Mouse (Mus musculus): ENCODE results near the gene Slc2a1.

Slc2a1 gene

GRCm38 (mm10) chr4:119102350-119103126 lies 6.0 kb upstream of the Slc2a1 start:
- Histone ChIP-seq H3K27me3 (ENCODE audit: insufficient read depth, low read length) (no peaks in the 10 kb centered on the region), H3K9me3 (ENCODE audit: low read length) (peaks cover 2% of the 10 kb centered on the region; the same call in 1 of the 2 replicates), H3K36me3 (ENCODE audit: insufficient read depth, low read length) (no peaks in the 10 kb centered on the region), H3K4me3 (replicated peaks; ENCODE audit: low read length) (no peak overlapping the region), H3K4me1 (replicated peaks; ENCODE audit: low read depth, low read length) (peaks cover 60% of the 10 kb centered on the region)
- no peak for TF ChIP-seq NANOG (IDR thresholded peaks at IDR 0.05; ENCODE audit: borderline replicate concordance, low read length)
- no peak for TF ChIP-seq POU5F1 (IDR thresholded peaks at IDR 0.05; ENCODE audit: borderline replicate concordance, low read length)
- TF ChIP-seq CTCF (conservative IDR thresholded peaks at IDR 0.05; ENCODE audit: low read length), result no peak

GRCm38 (mm10) chr4:119104847-119105246 lies 3.7 kb upstream of the Slc2a1 start:
- Histone ChIP-seq H3K4me1 (replicated peaks; ENCODE audit: low read depth, low read length) (peaks cover 61% of the 10 kb centered on the region), H3K4me3 (replicated peaks; ENCODE audit: low read length) (peak overlapping the region; percentile 74), H3K36me3 (ENCODE audit: insufficient read depth, low read length) (peaks cover 4% of the 10 kb centered on the region), H3K9me3 (ENCODE audit: low read length) (no peaks in the 10 kb centered on the region), H3K27me3 (ENCODE audit: insufficient read depth, low read length) (no peaks in the 10 kb centered on the region)
- TF ChIP-seq POU5F1 (IDR thresholded peaks at IDR 0.05; ENCODE audit: borderline replicate concordance, low read length), result no peak
- TF ChIP-seq CTCF (conservative IDR thresholded peaks at IDR 0.05; ENCODE audit: low read length), result no peak
- TF ChIP-seq NANOG (IDR thresholded peaks at IDR 0.05; ENCODE audit: borderline replicate concordance, low read length), result no peak

- H3K9me3 ChIP-seq (ENCODE audit: low read length), result no peaks in the 10 kb centered on the region
- H3K27me3 ChIP-seq (ENCODE audit: insufficient read depth, low read length), result no peaks in the 10 kb centered on the region
- H3K36me3 ChIP-seq (ENCODE audit: insufficient read depth, low read length), result peaks cover 12% of the 10 kb centered on the region
- H3K4me1 ChIP-seq (replicated peaks; ENCODE audit: low read depth, low read length), result peaks cover 64% of the 10 kb centered on the region
- TF ChIP-seq NANOG (IDR thresholded peaks at IDR 0.05; ENCODE audit: borderline replicate concordance, low read length), result no peak
- no peak for TF ChIP-seq CTCF (conservative IDR thresholded peaks at IDR 0.05; ENCODE audit: low read length)
- no peak for TF ChIP-seq POU5F1 (IDR thresholded peaks at IDR 0.05; ENCODE audit: borderline replicate concordance, low read length)
- peak overlapping the region; percentile 74 for H3K4me3 ChIP-seq (replicated peaks; ENCODE audit: low read length)
These were observed 2.8 kb upstream of the Slc2a1 start for GRCm38 (mm10) chr4:119105704-119106103.

- H3K27me3 ChIP-seq (ENCODE audit: insufficient read depth, low read length), result no peaks in the 10 kb centered on the region
- H3K9me3 ChIP-seq (ENCODE audit: low read length), result no peaks in the 10 kb centered on the region
- H3K36me3 ChIP-seq (ENCODE audit: insufficient read depth, low read length), result peaks cover 34% of the 10 kb centered on the region
- TF ChIP-seq CTCF (conservative IDR thresholded peaks at IDR 0.05; ENCODE audit: low read length), result no peak
- no peak for TF ChIP-seq NANOG (IDR thresholded peaks at IDR 0.05; ENCODE audit: borderline replicate concordance, low read length)
- no peak for TF ChIP-seq POU5F1 (IDR thresholded peaks at IDR 0.05; ENCODE audit: borderline replicate concordance, low read length)
- H3K4me1 ChIP-seq (replicated peaks; ENCODE audit: low read depth, low read length), result peaks cover 77% of the 10 kb centered on the region
- H3K4me3 ChIP-seq (replicated peaks; ENCODE audit: low read length), result peak overlapping the region; percentile 97
These were observed 644 bp upstream of the Slc2a1 start for GRCm38 (mm10) chr4:119107867-119108266.

- Histone ChIP-seq H3K9me3 (ENCODE audit: low read length) (no peaks in the 10 kb centered on the region), H3K4me1 (replicated peaks; ENCODE audit: low read depth, low read length) (peaks cover 78% of the 10 kb centered on the region), H3K27me3 (ENCODE audit: insufficient read depth, low read length) (no peaks in the 10 kb centered on the region), H3K4me3 (replicated peaks; ENCODE audit: low read length) (peak overlapping the region; percentile 97), H3K36me3 (ENCODE audit: insufficient read depth, low read length) (peaks cover 52% of the 10 kb centered on the region)
- TF ChIP-seq CTCF (conservative IDR thresholded peaks at IDR 0.05; ENCODE audit: low read length), result no peak
- no peak for TF ChIP-seq POU5F1 (IDR thresholded peaks at IDR 0.05; ENCODE audit: borderline replicate concordance, low read length)
- no peak for TF ChIP-seq NANOG (IDR thresholded peaks at IDR 0.05; ENCODE audit: borderline replicate concordance, low read length)
These were observed 1.1 kb downstream of the Slc2a1 start for GRCm38 (mm10) chr4:119109640-119110039.

- peaks cover 61% of the 10 kb centered on the region for H3K36me3 ChIP-seq (ENCODE audit: insufficient read depth, low read length)
- no peak for TF ChIP-seq CTCF (conservative IDR thresholded peaks at IDR 0.05; ENCODE audit: low read length)
- TF ChIP-seq NANOG (IDR thresholded peaks at IDR 0.05; ENCODE audit: borderline replicate concordance, low read length), result no peak
- TF ChIP-seq POU5F1 (IDR thresholded peaks at IDR 0.05; ENCODE audit: borderline replicate concordance, low read length), result no peak
- H3K27me3 ChIP-seq (ENCODE audit: insufficient read depth, low read length), result no peaks in the 10 kb centered on the region
- no peaks in the 10 kb centered on the region for H3K9me3 ChIP-seq (ENCODE audit: low read length)
- peaks cover 78% of the 10 kb centered on the region for H3K4me1 ChIP-seq (replicated peaks; ENCODE audit: low read depth, low read length)
- peak overlapping the region; percentile 97 for H3K4me3 ChIP-seq (replicated peaks; ENCODE audit: low read length)
These were observed 2.0 kb downstream of the Slc2a1 start for GRCm38 (mm10) chr4:119110512-119110911.

- no peak for TF ChIP-seq NANOG (IDR thresholded peaks at IDR 0.05; ENCODE audit: borderline replicate concordance, low read length)
- TF ChIP-seq POU5F1 (IDR thresholded peaks at IDR 0.05; ENCODE audit: borderline replicate concordance, low read length), result no peak
- no peak for TF ChIP-seq CTCF (conservative IDR thresholded peaks at IDR 0.05; ENCODE audit: low read length)
- no peaks in the 10 kb centered on the region for H3K27me3 ChIP-seq (ENCODE audit: insufficient read depth, low read length)
- no peaks in the 10 kb centered on the region for H3K9me3 ChIP-seq (ENCODE audit: low read length)
- H3K36me3 ChIP-seq (ENCODE audit: insufficient read depth, low read length), result peaks cover 70% of the 10 kb centered on the region
- H3K4me1 ChIP-seq (replicated peaks; ENCODE audit: low read depth, low read length), result peaks cover 79% of the 10 kb centered on the region
- peak overlapping the region; percentile 97 for H3K4me3 ChIP-seq (replicated peaks; ENCODE audit: low read length)
These were observed 2.9 kb downstream of the Slc2a1 start for GRCm38 (mm10) chr4:119111410-119111809.

- Histone ChIP-seq H3K4me1 (replicated peaks; ENCODE audit: low read depth, low read length) (peaks cover 79% of the 10 kb centered on the region), H3K4me3 (replicated peaks; ENCODE audit: low read length) (peak overlapping the region; percentile 97), H3K27me3 (ENCODE audit: insufficient read depth, low read length) (no peaks in the 10 kb centered on the region), H3K9me3 (ENCODE audit: low read length) (no peaks in the 10 kb centered on the region), H3K36me3 (ENCODE audit: insufficient read depth, low read length) (peaks cover 79% of the 10 kb centered on the region)
- TF ChIP-seq NANOG (IDR thresholded peaks at IDR 0.05; ENCODE audit: borderline replicate concordance, low read length) (no peak), POU5F1 (IDR thresholded peaks at IDR 0.05; ENCODE audit: borderline replicate concordance, low read length) (no peak), CTCF (conservative IDR thresholded peaks at IDR 0.05; ENCODE audit: low read length) (no peak)
These were observed 3.9 kb downstream of the Slc2a1 start for GRCm38 (mm10) chr4:119112256-119112885.
